ENCODE assay signal across 20 mouse cellular contexts in genomic region chr4:31583495-31583894, GRCm38 (mm10).
DNase-seq lines count a peak whose midpoint lies in the region; ATAC-seq and TF ChIP-seq lines count a peak whose summit lies in the region.
"Had no signal": no experiment of that assay in that cellular context is flagged by ENCODE, and none has a peak within 500 bp of the region (broad histone marks: within the 10 kb centered on the region; RNA-seq: fewer than 3 reads in every experiment).

No protein-coding gene starts in this region.

- H3K36me3 ChIP-seq in kidney, embryonic 15.5 days, result no peaks in the 10 kb centered on the region
- no peaks in the 10 kb centered on the region for H3K36me3 ChIP-seq in kidney, adult 2 months (ENCODE audit: control insufficient read depth, insufficient read depth, low read length)
- H3K36me3 ChIP-seq in kidney, postnatal 0 days (ENCODE audit: insufficient read depth, low read length), result no peaks in the 10 kb centered on the region
- H3K36me3 ChIP-seq: embryonic facial prominence, embryonic 10.5 days; embryonic facial prominence, embryonic 12.5 days; forebrain, embryonic 15.5 days; G1E had no signal

- no peak overlapping the region for H3K4me2 ChIP-seq in kidney, embryonic 15.5 days
- H3K4me2 ChIP-seq in kidney, postnatal 0 days (ENCODE audit: low read length), result no peak overlapping the region
- H3K4me2 ChIP-seq: embryonic facial prominence, embryonic 12.5 days; forebrain, embryonic 13.5 days; forebrain, embryonic 15.5 days had no signal

- no peak overlapping the region; the same call in 1 of the 2 replicates for H3K27ac ChIP-seq in kidney, embryonic 15.5 days
- no peak overlapping the region for H3K27ac ChIP-seq in kidney, adult 2 months (ENCODE audit: insufficient read depth, low read depth, low read length)
- H3K27ac ChIP-seq in kidney, postnatal 0 days, result no peak overlapping the region
- H3K27ac ChIP-seq: embryonic facial prominence, embryonic 10.5 days; embryonic facial prominence, embryonic 12.5 days; forebrain, embryonic 13.5 days; forebrain, embryonic 15.5 days had no signal

- DNase-seq in cerebellum, adult 9-10 months, result peak; percentile 26
- no peak for DNase-seq in cerebellum, postnatal 10 days
- DNase-seq in kidney, adult 2 months, result no peak
- DNase-seq in kidney, postnatal 0 days (ENCODE audit: low spot score), result peak; percentile 73
- DNase-seq in kidney, postnatal 25 days, result no peak
- DNase-seq: adrenal gland, adult 8-10 months; adrenal gland, postnatal 14 days; adrenal gland, postnatal 36 days; B cell, adult 2 months; forebrain, postnatal 0 days had no signal

- no peaks in the 10 kb centered on the region for H3K27me3 ChIP-seq in kidney, embryonic 15.5 days
- no peaks in the 10 kb centered on the region; the same call in 1 of the 2 replicates for H3K27me3 ChIP-seq in kidney, adult 2 months (replicated peaks; ENCODE audit: control insufficient read depth, insufficient read depth, low read length)
- H3K27me3 ChIP-seq in kidney, postnatal 0 days (ENCODE audit: insufficient read depth, low read length), result no peaks in the 10 kb centered on the region
- H3K27me3 ChIP-seq: CH12.LX; embryonic facial prominence, embryonic 12.5 days; forebrain, embryonic 13.5 days; forebrain, embryonic 15.5 days; Patski had no signal

- no peak for TF ChIP-seq CTCF in kidney, adult 2 months (conservative IDR thresholded peaks at IDR 0.05; ENCODE audit: insufficient read depth, insufficient read length, low read depth, low read length)
- no peak for TF ChIP-seq CTCF in kidney, postnatal 0 days (IDR thresholded peaks at IDR 0.05; ENCODE audit: low read depth)

- no peak overlapping the region for H3K9ac ChIP-seq in kidney, embryonic 15.5 days
- H3K9ac ChIP-seq in kidney, postnatal 0 days (ENCODE audit: low read depth, low read length), result no peak overlapping the region
- H3K9ac ChIP-seq: embryonic facial prominence, embryonic 12.5 days; forebrain, embryonic 13.5 days; forebrain, embryonic 15.5 days; forebrain, postnatal 0 days had no signal

- TF ChIP-seq POLR2A in kidney, adult 2 months (IDR thresholded peaks at IDR 0.05; ENCODE audit: low read depth, low read length), result no peak

- WGBS in kidney, embryonic 15.5 days, result 16% methylated on average over 2 of the region's 2 CpGs
- 18% methylated on average over 2 of the region's 2 CpGs for WGBS in kidney, adult 2 months
- WGBS in kidney, postnatal 0 days, result 3% methylated on average over 2 of the region's 2 CpGs

- ATAC-seq in kidney, embryonic 15.5 days (replicated peaks; ENCODE audit: low FRiP score), result peak; percentile 86
- ATAC-seq in kidney, postnatal 0 days (replicated peaks; ENCODE audit: low FRiP score, low read depth), result no peak
- ATAC-seq: activated CD4-positive, CD25-positive, alpha-beta regulatory T cell, adult 4 months; CD4-positive, CD25-positive, alpha-beta regulatory T cell, adult 4 months; forebrain, embryonic 13.5 days; forebrain, embryonic 15.5 days; forebrain, postnatal 0 days; Patski had no signal

- no peak overlapping the region for H3K4me3 ChIP-seq in kidney, embryonic 15.5 days (replicated peaks)
- H3K4me3 ChIP-seq in kidney, adult 2 months (ENCODE audit: insufficient read depth, low read depth, low read length), result no peak overlapping the region
- H3K4me3 ChIP-seq in kidney, postnatal 0 days (replicated peaks; ENCODE audit: low read depth, low read length), result no peak overlapping the region
- H3K4me3 ChIP-seq: embryonic facial prominence, embryonic 10.5 days; embryonic facial prominence, embryonic 12.5 days; forebrain, embryonic 13.5 days; forebrain, embryonic 15.5 days had no signal

- peaks cover 5% of the 10 kb centered on the region for H3K4me1 ChIP-seq in kidney, embryonic 15.5 days
- no peaks in the 10 kb centered on the region for H3K4me1 ChIP-seq in kidney, adult 2 months (ENCODE audit: control insufficient read depth, insufficient read depth, low read length)
- no peaks in the 10 kb centered on the region for H3K4me1 ChIP-seq in kidney, postnatal 0 days (replicated peaks; ENCODE audit: insufficient read depth, low read length)
- H3K4me1 ChIP-seq: embryonic facial prominence, embryonic 10.5 days; embryonic facial prominence, embryonic 12.5 days; forebrain, embryonic 13.5 days; forebrain, embryonic 15.5 days had no signal

- H3K9me3 ChIP-seq in kidney, embryonic 15.5 days (replicated peaks), result no peaks in the 10 kb centered on the region
- H3K9me3 ChIP-seq in kidney, postnatal 0 days (replicated peaks; ENCODE audit: low read length), result no peaks in the 10 kb centered on the region
- H3K9me3 ChIP-seq: embryonic facial prominence, embryonic 10.5 days; embryonic facial prominence, embryonic 12.5 days; forebrain, embryonic 13.5 days; forebrain, embryonic 15.5 days; G1E had no signal

Comparison
In these comparisons a context has a peak if more than half of its experiments do, and no peak if none do; other contexts are left out.
1. DNase-seq: peak in cerebellum, adult 9-10 months (single experiment) and kidney, postnatal 0 days (single experiment); none in cerebellum, postnatal 10 days (0 of 2), kidney, adult 2 months (single experiment) and kidney, postnatal 25 days (0 of 2).